Mouse (Mus musculus) stomach, postnatal 0 days (tissue): ENCODE measurements at regions not wholly inside any gene's neighbourhood (a gene's known extent, or its start where the extent isn't known, plus 50 kb on each side); places are given as distances from the start of the nearest gene placed in this dataset.

Experiments
- ATAC-seq: fragments of 200-750 bp; cut with Nextera tagmentation; 2 replicates; pipeline ENCODE4 v1.8.0; 2017; ENCODE audit not compliant: low FRiP score, low TSS enrichment
- DNase-seq: peaks from one replicate; pipeline ENCODE4 v3.0.0-alpha.2; 2016; ENCODE audit warnings: low spot score
- H3K27ac ChIP-seq: fragments of 300-500 bp; sonication (generic); replicated peaks from 2 replicates; pipeline ENCODE4 v1.5.1; 2014; ENCODE audit warnings: mild to moderate bottlenecking, control low read depth
- H3K27me3 ChIP-seq: fragments of 300-500 bp; sonication (generic); 2 replicates; pipeline ENCODE4 v1.6.1; 2014; ENCODE audit warnings: low read length; ENCODE audit not compliant: control insufficient read depth, insufficient read depth
- H3K36me3 ChIP-seq: fragments of 300-500 bp; sonication (generic); 2 replicates; pipeline ENCODE4 v1.6.1; 2014; ENCODE audit warnings: low read length, mixed read lengths; ENCODE audit not compliant: control insufficient read depth, insufficient read depth
- H3K4me1 ChIP-seq: fragments of 300-500 bp; sonication (generic); replicated peaks from 2 replicates; pipeline ENCODE4 v1.6.1; 2014; ENCODE audit warnings: antibody characterized with exemption; ENCODE audit not compliant: control insufficient read depth, insufficient read depth
- H3K4me2 ChIP-seq: fragments of 300-500 bp; sonication (generic); replicated peaks from 2 replicates; pipeline ENCODE4 v1.6.1; 2014; ENCODE audit warnings: low read depth, mild to moderate bottlenecking, control low read depth, moderate library complexity
- H3K4me3 ChIP-seq: fragments of 300-500 bp; sonication (generic); 2 replicates; pipeline ENCODE4 v1.5.1; 2014; ENCODE audit warnings: low read depth, low read length, control low read depth
- H3K9ac ChIP-seq: fragments of 300-500 bp; sonication (generic); 2 replicates; pipeline ENCODE4 v1.6.1; 2014; ENCODE audit warnings: mild to moderate bottlenecking, low read length, control low read depth, mixed read lengths
- H3K9me3 ChIP-seq: fragments of 300-500 bp; sonication (generic); 2 replicates; pipeline ENCODE4 v1.6.1; 2016; ENCODE audit warnings: low read length; ENCODE audit not compliant: control insufficient read depth
- CTCF ChIP-seq: IDR thresholded peaks from 2 replicates; pipeline ENCODE4 v1.5.1; 2016; ENCODE audit warnings: antibody characterized with exemption, low read depth, mild to moderate bottlenecking, moderate library complexity
- EP300 ChIP-seq: optimal IDR thresholded peaks from 2 replicates; pipeline ENCODE3; 2016; ENCODE audit warnings: antibody characterized with exemption
- WGBS: fragments of 180-500 bp; shearing (Covaris S2); extraction: QIAGEN DNeasy Blood & Tissue Kit; methylation state at CpG from one replicate; pipeline ENCODE4 v1.1.7; 2014; 5-methylcytosine and 5-hydroxymethylcytosine counted together

DNA sequence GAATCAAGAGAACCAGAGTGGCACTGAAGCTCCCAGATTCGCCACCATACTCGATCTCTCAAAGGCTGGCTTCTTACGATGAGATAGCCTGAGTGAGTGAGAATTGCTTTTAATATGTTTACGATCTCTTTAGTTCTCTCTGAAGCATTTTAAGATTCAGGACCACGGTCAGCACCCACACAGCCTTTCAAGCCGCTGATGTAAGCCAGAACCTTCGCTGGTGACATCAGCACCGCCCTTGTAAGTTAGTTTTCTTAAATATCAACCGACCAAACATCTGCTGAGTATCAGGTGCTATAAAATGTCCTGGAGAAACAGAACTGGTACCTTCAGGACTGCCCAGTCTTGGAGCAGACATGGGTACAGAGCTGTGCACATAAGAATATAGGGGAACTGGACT, 141.6 kb downstream of the Dmrta2 start:
- no peak for ATAC-seq
- Histone ChIP-seq H3K9ac (no peak overlapping the region), H3K27ac (no peak overlapping the region), H3K36me3 (no peaks in the 10 kb centered on the region), H3K9me3 (no peaks in the 10 kb centered on the region), H3K4me1 (no peaks in the 10 kb centered on the region), H3K4me2 (no peak overlapping the region), H3K4me3 (no peak overlapping the region), H3K27me3 (no peaks in the 10 kb centered on the region)
- DNase-seq = peak; percentile 37
- TF ChIP-seq EP300 (no peak), CTCF (no peak)
- WGBS = 18% methylated on average over 9 of the region's 9 CpGs

DNA sequence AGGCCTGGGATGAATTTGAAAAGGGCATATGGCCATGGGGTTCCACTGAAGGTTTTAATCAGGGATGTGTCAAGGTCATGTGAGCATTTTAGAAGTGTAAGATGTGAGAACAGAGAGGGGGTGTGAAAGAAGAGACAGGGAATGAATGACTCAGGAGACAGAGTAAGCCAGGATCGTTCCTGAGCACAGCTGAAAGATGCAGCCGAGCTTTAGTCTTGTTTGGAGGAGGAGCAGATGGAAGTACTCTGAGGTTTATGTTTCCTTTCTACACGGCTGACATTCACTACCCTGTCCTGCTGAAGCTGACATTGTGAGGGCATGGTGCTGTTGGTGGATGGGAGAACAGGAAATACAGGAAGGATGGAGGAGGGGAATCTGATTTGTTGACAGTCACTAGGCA, 142.0 kb downstream of the Dmrta2 start:
- ATAC-seq = no peak
- Histone ChIP-seq H3K9ac (no peak overlapping the region), H3K36me3 (no peaks in the 10 kb centered on the region), H3K4me1 (no peaks in the 10 kb centered on the region), H3K27me3 (no peaks in the 10 kb centered on the region), H3K4me3 (no peak overlapping the region), H3K4me2 (no peak overlapping the region), H3K27ac (no peak overlapping the region), H3K9me3 (no peaks in the 10 kb centered on the region)
- 31% methylated on average over 3 of the region's 3 CpGs for WGBS
- TF ChIP-seq EP300 (no peak), CTCF (no peak)
- no peak for DNase-seq

DNA sequence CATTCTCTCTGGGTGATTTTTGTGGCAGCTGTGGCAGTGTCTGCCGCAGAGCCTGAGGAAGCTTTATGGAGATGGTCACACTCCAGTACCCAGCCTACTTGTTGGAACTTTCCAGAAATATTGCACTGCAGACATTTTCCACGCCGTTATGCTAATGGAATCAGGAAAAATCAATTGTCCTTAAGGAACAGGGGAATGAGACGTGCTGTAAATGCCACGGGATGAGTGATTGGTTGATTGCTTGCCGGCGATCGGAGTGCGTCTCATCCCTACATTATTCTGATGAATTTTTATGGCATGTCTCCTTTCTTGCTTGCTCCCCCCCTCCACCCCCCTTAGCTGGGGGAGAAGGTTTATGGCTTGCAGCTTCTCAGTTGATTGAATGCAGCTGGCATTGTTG, 142.9 kb downstream of the Dmrta2 start:
- no peaks in the 10 kb centered on the region for H3K27me3 ChIP-seq
- no peak overlapping the region for H3K27ac ChIP-seq
- no peak overlapping the region for H3K4me2 ChIP-seq
- H3K4me1 ChIP-seq = no peaks in the 10 kb centered on the region
- TF ChIP-seq CTCF (no peak), EP300 (no peak)
- H3K4me3 ChIP-seq = no peak overlapping the region
- no peaks in the 10 kb centered on the region for H3K36me3 ChIP-seq
- no peak for DNase-seq
- no peaks in the 10 kb centered on the region for H3K9me3 ChIP-seq
- H3K9ac ChIP-seq = no peak overlapping the region
- 46% methylated on average over 9 of the region's 9 CpGs for WGBS
- ATAC-seq = no peak

DNA sequence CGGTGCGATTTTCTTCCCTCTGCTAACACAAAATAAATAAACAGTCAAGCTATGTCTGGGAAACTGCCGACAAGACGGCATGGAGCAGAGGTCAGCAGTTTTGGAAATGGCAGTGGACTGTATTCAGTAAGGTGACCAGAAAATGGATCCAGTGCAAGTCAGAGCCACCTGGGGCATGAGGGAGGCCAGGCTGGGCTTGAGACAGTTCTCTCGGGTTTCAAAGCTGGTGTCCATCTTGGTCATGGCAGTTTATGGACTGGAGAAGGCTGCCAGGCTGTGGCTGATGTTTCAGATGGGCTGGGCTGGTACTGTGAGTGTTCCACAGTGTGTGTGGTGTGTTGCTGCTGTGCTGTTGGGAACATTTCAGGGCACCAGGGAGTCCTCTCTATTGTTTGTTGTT, 143.6 kb downstream of the Dmrta2 start:
- Histone ChIP-seq H3K27ac (no peak overlapping the region), H3K9ac (no peak overlapping the region), H3K4me2 (no peak overlapping the region), H3K4me1 (no peaks in the 10 kb centered on the region), H3K4me3 (no peak overlapping the region), H3K36me3 (no peaks in the 10 kb centered on the region), H3K27me3 (no peaks in the 10 kb centered on the region), H3K9me3 (no peaks in the 10 kb centered on the region)
- ATAC-seq = no peak
- no peak for DNase-seq
- 40% methylated on average over 5 of the region's 5 CpGs for WGBS
- no peak for TF ChIP-seq EP300
- no peak for TF ChIP-seq CTCF

DNA sequence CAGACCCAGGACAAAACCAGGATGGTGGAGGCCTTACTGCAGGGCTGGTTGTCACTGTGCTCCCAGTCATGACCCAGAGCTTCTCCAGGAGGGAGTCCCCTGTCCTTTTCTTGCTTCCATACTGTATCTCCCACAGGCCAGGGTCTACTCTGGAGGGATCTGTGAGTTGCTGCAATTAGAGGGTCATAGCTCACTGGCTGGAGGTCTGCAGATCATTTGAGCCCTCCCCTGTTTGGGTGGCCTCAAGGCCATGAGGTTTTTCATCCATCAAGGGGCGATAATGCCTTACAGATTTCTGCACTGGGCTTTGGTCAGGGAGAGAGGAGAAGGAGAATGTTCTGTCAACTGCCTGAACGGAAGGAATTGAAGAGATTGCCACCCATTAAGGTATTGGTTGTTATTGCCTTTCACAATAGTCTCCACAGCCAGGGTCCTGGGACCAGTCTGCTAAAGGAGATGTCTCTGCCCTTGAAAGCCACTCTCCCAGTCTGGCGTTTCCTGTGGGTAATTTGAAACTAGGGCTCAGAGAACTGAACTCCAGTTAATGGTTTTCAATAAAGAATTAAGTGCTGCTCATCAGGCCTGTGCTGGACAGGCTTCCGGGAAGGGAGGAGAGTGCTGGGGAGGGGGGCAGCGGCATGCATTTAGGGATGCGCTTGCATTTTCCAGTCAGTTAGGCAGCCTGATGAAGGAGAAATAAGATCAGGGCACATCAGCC, 147.4 kb downstream of the Dmrta2 start:
- Histone ChIP-seq H3K27me3 (no peaks in the 10 kb centered on the region), H3K4me3 (no peak overlapping the region), H3K36me3 (no peaks in the 10 kb centered on the region), H3K9ac (no peak overlapping the region), H3K27ac (no peak overlapping the region), H3K4me2 (no peak overlapping the region), H3K9me3 (no peaks in the 10 kb centered on the region), H3K4me1 (no peaks in the 10 kb centered on the region)
- ATAC-seq (no peak), DNase-seq (no peak)
- WGBS = 49% methylated on average over 6 of the region's 6 CpGs
- no peak for TF ChIP-seq EP300

DNA sequence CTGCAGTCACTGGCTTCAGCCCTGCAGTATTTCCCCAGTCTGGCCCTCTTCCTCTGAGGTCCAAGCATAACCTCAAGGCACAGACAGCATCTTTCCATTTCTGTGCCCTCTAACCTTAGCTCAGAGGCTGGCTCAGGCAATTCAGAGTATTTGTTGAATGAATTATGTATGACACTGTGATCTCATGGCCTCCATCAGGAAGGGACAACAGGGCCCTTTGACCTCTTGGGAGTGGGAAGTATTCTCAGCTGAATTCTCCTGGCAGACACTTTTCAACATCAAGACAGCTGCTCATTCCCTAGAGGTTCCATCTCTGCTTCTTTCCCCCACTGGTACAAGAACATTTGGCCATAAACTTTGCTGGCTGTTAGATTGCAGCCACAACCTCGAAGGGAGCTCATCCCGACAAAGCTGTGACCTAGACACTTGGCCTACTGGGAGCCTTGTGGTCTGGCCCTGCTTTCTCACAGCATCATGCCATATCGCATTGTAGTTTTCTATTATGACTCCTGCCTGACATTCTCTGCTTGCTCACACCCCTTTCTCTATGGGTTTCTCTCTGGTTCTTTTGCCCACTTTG, 150.2 kb downstream of the Dmrta2 start:
- no peak for DNase-seq
- Histone ChIP-seq H3K9ac (no peak overlapping the region), H3K36me3 (no peaks in the 10 kb centered on the region), H3K27me3 (no peaks in the 10 kb centered on the region), H3K4me1 (no peaks in the 10 kb centered on the region), H3K4me2 (no peak overlapping the region), H3K4me3 (no peak overlapping the region), H3K9me3 (no peaks in the 10 kb centered on the region), H3K27ac (no peak overlapping the region)
- no peak for ATAC-seq
- TF ChIP-seq EP300 (no peak), CTCF (no peak)
- WGBS = 71% methylated on average over 3 of the region's 3 CpGs
